Mouse (Mus musculus): ENCODE measurements around the gene Fbxl17. TPM values are rescaled to one million over a fixed set of nuclear protein-coding genes. Genes with fewer than 3 reads are reported as not detected.

Fbxl17 gene
- polyA plus RNA-seq, 1 experiment, result 4.1 TPM

DNA sequence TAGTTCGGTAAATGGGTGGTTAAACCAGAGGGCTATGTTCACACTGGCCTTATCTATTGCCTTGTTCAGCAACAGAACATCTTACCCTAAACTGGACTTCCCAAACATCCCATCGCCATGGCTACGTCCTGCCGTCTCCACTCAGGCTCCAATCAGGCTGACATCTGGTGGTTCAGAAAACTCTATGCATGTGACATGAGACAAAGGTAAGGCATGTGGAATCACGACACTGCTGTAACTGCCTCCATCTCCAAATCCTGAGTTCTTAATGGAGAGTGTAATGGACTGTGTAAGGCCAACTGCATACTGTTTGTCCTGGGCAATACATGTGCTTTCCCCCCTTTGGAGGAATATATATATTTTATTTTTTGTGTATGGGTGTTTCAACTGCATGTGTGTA, 382.7 kb downstream of the Fbxl17 start:
- Histone ChIP-seq H3K36me3 (ENCODE audit: control insufficient read depth, insufficient read depth, low read length) (no peaks in the 10 kb centered on the region), H3K27me3 (ENCODE audit: control insufficient read depth, insufficient read depth, low read length) (no peaks in the 10 kb centered on the region), H3K4me3 (ENCODE audit: control insufficient read depth, low read depth, low read length) (no peak overlapping the region), H3K4me1 (ENCODE audit: control insufficient read depth, insufficient read depth, low read length) (no peaks in the 10 kb centered on the region), H3K27ac (ENCODE audit: control insufficient read depth, insufficient read depth, low read depth, low read length) (no peak overlapping the region)
- no peak for TF ChIP-seq POLR2A (IDR thresholded peaks at IDR 0.05; ENCODE audit: control insufficient read depth, low read depth, low read length)
- TF ChIP-seq CTCF (IDR thresholded peaks at IDR 0.05; ENCODE audit: control insufficient read depth, insufficient read depth, insufficient replicate concordance, low read depth, low read length), result no peak

GRCm38 (mm10) chr17:63114399-63115085, 385.3 kb downstream of the Fbxl17 start:
- TF ChIP-seq POLR2A (IDR thresholded peaks at IDR 0.05; ENCODE audit: control insufficient read depth, low read depth, low read length) (no peak), CTCF (IDR thresholded peaks at IDR 0.05; ENCODE audit: control insufficient read depth, insufficient read depth, insufficient replicate concordance, low read depth, low read length) (no peak)
- H3K36me3 ChIP-seq (ENCODE audit: control insufficient read depth, insufficient read depth, low read length), result no peaks in the 10 kb centered on the region
- no peak overlapping the region for H3K27ac ChIP-seq (ENCODE audit: control insufficient read depth, insufficient read depth, low read depth, low read length)
- no peaks in the 10 kb centered on the region for H3K4me1 ChIP-seq (ENCODE audit: control insufficient read depth, insufficient read depth, low read length)
- H3K4me3 ChIP-seq (ENCODE audit: control insufficient read depth, low read depth, low read length), result no peak overlapping the region
- no peaks in the 10 kb centered on the region for H3K27me3 ChIP-seq (ENCODE audit: control insufficient read depth, insufficient read depth, low read length)

- Histone ChIP-seq H3K36me3 (ENCODE audit: control insufficient read depth, insufficient read depth, low read length) (no peaks in the 10 kb centered on the region), H3K4me1 (ENCODE audit: control insufficient read depth, insufficient read depth, low read length) (no peaks in the 10 kb centered on the region), H3K4me3 (ENCODE audit: control insufficient read depth, low read depth, low read length) (no peak overlapping the region), H3K27me3 (ENCODE audit: control insufficient read depth, insufficient read depth, low read length) (no peaks in the 10 kb centered on the region), H3K27ac (ENCODE audit: control insufficient read depth, insufficient read depth, low read depth, low read length) (no peak overlapping the region)
- TF ChIP-seq CTCF (IDR thresholded peaks at IDR 0.05; ENCODE audit: control insufficient read depth, insufficient read depth, insufficient replicate concordance, low read depth, low read length), result no peak
- TF ChIP-seq POLR2A (IDR thresholded peaks at IDR 0.05; ENCODE audit: control insufficient read depth, low read depth, low read length), result no peak
Measured at GRCm38 (mm10) chr17:63112826-63113225, 387.0 kb downstream of the Fbxl17 start.

DNA sequence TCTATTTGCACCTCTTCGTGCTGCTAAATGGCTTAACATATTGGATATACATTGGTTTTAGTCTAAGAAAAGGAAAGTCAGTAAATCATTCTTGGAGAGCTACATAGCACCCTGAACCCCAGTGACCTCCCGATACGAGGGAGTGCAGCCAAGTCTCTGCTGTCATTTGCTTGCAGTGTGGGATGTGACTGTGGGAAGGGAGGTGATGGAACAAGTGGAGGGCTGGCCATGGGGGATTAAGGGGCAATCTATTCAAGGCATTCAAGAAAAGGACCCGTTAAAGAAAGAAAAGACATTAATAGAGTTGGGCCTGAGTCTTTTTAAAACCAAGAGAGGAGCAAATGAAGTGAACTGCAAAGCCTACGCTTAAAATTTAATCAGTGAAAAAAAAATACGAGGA, 388.8 kb downstream of the Fbxl17 start:
- TF ChIP-seq CTCF (IDR thresholded peaks at IDR 0.05; ENCODE audit: control insufficient read depth, insufficient read depth, insufficient replicate concordance, low read depth, low read length), result no peak
- no peak for TF ChIP-seq POLR2A (IDR thresholded peaks at IDR 0.05; ENCODE audit: control insufficient read depth, low read depth, low read length)
- no peaks in the 10 kb centered on the region for H3K36me3 ChIP-seq (ENCODE audit: control insufficient read depth, insufficient read depth, low read length)
- H3K27ac ChIP-seq (ENCODE audit: control insufficient read depth, insufficient read depth, low read depth, low read length), result no peak overlapping the region
- H3K27me3 ChIP-seq (ENCODE audit: control insufficient read depth, insufficient read depth, low read length), result no peaks in the 10 kb centered on the region
- H3K4me3 ChIP-seq (ENCODE audit: control insufficient read depth, low read depth, low read length), result no peak overlapping the region
- H3K4me1 ChIP-seq (ENCODE audit: control insufficient read depth, insufficient read depth, low read length), result no peaks in the 10 kb centered on the region

- no peak for TF ChIP-seq CTCF (IDR thresholded peaks at IDR 0.05; ENCODE audit: control insufficient read depth, insufficient read depth, insufficient replicate concordance, low read depth, low read length)
- TF ChIP-seq POLR2A (IDR thresholded peaks at IDR 0.05; ENCODE audit: control insufficient read depth, low read depth, low read length), result no peak
- no peaks in the 10 kb centered on the region for H3K4me1 ChIP-seq (ENCODE audit: control insufficient read depth, insufficient read depth, low read length)
- H3K27ac ChIP-seq (ENCODE audit: control insufficient read depth, insufficient read depth, low read depth, low read length), result no peak overlapping the region
- no peaks in the 10 kb centered on the region for H3K27me3 ChIP-seq (ENCODE audit: control insufficient read depth, insufficient read depth, low read length)
- H3K36me3 ChIP-seq (ENCODE audit: control insufficient read depth, insufficient read depth, low read length), result no peaks in the 10 kb centered on the region
- no peak overlapping the region for H3K4me3 ChIP-seq (ENCODE audit: control insufficient read depth, low read depth, low read length)
Measured at GRCm38 (mm10) chr17:63110211-63110755, 389.5 kb downstream of the Fbxl17 start.

GRCm38 (mm10) chr17:63108035-63108434, 391.8 kb downstream of the Fbxl17 start:
- Histone ChIP-seq H3K27ac (ENCODE audit: control insufficient read depth, insufficient read depth, low read depth, low read length) (no peak overlapping the region), H3K36me3 (ENCODE audit: control insufficient read depth, insufficient read depth, low read length) (no peaks in the 10 kb centered on the region), H3K27me3 (ENCODE audit: control insufficient read depth, insufficient read depth, low read length) (no peaks in the 10 kb centered on the region), H3K4me1 (ENCODE audit: control insufficient read depth, insufficient read depth, low read length) (no peaks in the 10 kb centered on the region), H3K4me3 (ENCODE audit: control insufficient read depth, low read depth, low read length) (no peak overlapping the region)
- TF ChIP-seq POLR2A (IDR thresholded peaks at IDR 0.05; ENCODE audit: control insufficient read depth, low read depth, low read length), result no peak
- TF ChIP-seq CTCF (IDR thresholded peaks at IDR 0.05; ENCODE audit: control insufficient read depth, insufficient read depth, insufficient replicate concordance, low read depth, low read length), result no peak

DNA sequence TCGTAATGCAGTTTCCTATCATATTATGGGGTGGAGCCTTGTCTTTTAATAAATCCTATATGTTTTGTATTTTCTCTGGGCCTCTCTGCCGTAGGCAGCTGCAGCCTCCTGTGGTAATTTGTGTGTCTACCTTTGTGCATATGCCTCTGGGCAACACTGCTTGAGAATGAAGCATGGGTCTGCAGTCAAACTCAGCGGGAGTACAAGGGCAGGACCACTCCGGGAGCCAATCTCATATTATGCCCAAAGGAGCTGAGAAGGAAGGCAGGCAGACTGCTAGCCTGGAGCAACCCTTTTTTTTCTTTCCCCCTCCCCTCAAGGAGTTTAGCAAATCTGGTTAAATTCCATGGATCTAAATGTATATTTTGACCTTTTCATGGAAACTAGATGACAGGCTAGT, 392.3 kb downstream of the Fbxl17 start:
- Histone ChIP-seq H3K27me3 (ENCODE audit: control insufficient read depth, insufficient read depth, low read length) (no peaks in the 10 kb centered on the region), H3K4me1 (ENCODE audit: control insufficient read depth, insufficient read depth, low read length) (no peaks in the 10 kb centered on the region), H3K4me3 (ENCODE audit: control insufficient read depth, low read depth, low read length) (no peak overlapping the region), H3K27ac (ENCODE audit: control insufficient read depth, insufficient read depth, low read depth, low read length) (no peak overlapping the region), H3K36me3 (ENCODE audit: control insufficient read depth, insufficient read depth, low read length) (no peaks in the 10 kb centered on the region)
- TF ChIP-seq CTCF (IDR thresholded peaks at IDR 0.05; ENCODE audit: control insufficient read depth, insufficient read depth, insufficient replicate concordance, low read depth, low read length) (no peak), POLR2A (IDR thresholded peaks at IDR 0.05; ENCODE audit: control insufficient read depth, low read depth, low read length) (no peak)
